Mouse (Mus musculus) midbrain, embryonic 11.5 days (tissue): ENCODE data around the gene Hist1h3i. TPM values are rescaled to one million over a fixed set of nuclear protein-coding genes. Genes with fewer than 3 reads are reported as not detected.
A peak's percentile ranks its signal among the peaks of the same experiment; 100 is the strongest.
"Not testable (repeated sequence)": the region's sequence is repeated elsewhere in the genome, so short reads cannot be mapped to it uniquely, and the experiment has no call there.

Source experiments
- ATAC-seq: fragments of 200-750 bp; cut with Nextera tagmentation; 2 replicates; pipeline ENCODE4 v1.8.0; 2017; ENCODE audit warnings: moderate TSS enrichment, moderate library complexity; ENCODE audit not compliant: low FRiP score
- DNase-seq: peaks from one replicate; pipeline ENCODE4 v3.0.0; 2015; ENCODE audit warnings: low spot score; ENCODE audit errors: missing footprints
- H3K27ac ChIP-seq: fragments of 300-500 bp; sonication (generic); 2 replicates; pipeline ENCODE4 v1.5.1; 2014; ENCODE audit warnings: low read depth, low read length
- H3K27me3 ChIP-seq: fragments of 300-500 bp; sonication (generic); 2 replicates; pipeline ENCODE4 v1.6.1; 2014; ENCODE audit warnings: mild to moderate bottlenecking, low read length, moderate library complexity, mixed read lengths; ENCODE audit not compliant: control insufficient read depth, insufficient read depth
- H3K36me3 ChIP-seq: fragments of 300-500 bp; sonication (generic); 2 replicates; pipeline ENCODE4 v1.6.1; 2014; ENCODE audit warnings: mild to moderate bottlenecking, low read length, moderate library complexity, mixed read lengths; ENCODE audit not compliant: control insufficient read depth, insufficient read depth
- H3K4me1 ChIP-seq: fragments of 300-500 bp; sonication (generic); 2 replicates; pipeline ENCODE4 v1.6.1; 2014; ENCODE audit warnings: low read length; ENCODE audit not compliant: control insufficient read depth, insufficient read depth
- H3K4me2 ChIP-seq: fragments of 300-500 bp; sonication (generic); 2 replicates; pipeline ENCODE4 v1.6.1; 2014; ENCODE audit warnings: mild to moderate bottlenecking, moderate library complexity
- H3K4me3 ChIP-seq: fragments of 300-500 bp; sonication (generic); 2 replicates; pipeline ENCODE4 v1.5.1; 2014; ENCODE audit warnings: low read depth, low read length
- H3K9ac ChIP-seq: fragments of 300-500 bp; sonication (generic); 2 replicates; pipeline ENCODE4 v1.6.1; 2014; ENCODE audit warnings: low read length
- H3K9me3 ChIP-seq: fragments of 300-500 bp; sonication (generic); 2 replicates; pipeline ENCODE4 v1.6.1; 2016; ENCODE audit warnings: low read length; ENCODE audit not compliant: control insufficient read depth
- WGBS: fragments of 180-500 bp; shearing (Covaris S2); extraction: QIAGEN DNeasy Blood & Tissue Kit; methylation state at CpG from one replicate; pipeline ENCODE4 v1.1.7; 2014; 5-methylcytosine and 5-hydroxymethylcytosine counted together
- polyA plus RNA-seq: library from polyadenylated mRNA; unstranded; fragments of >200 nt; fragmentation: Nextera tagmentation; extraction: Ambion mirVana; gene quantifications from 2 replicates; pipeline ENCODE4 v1.2.1, GENCODE M21; 2014

Gene Hist1h3i
- polyA plus RNA-seq: 289 and 304 TPM in 2 replicates

DNA sequence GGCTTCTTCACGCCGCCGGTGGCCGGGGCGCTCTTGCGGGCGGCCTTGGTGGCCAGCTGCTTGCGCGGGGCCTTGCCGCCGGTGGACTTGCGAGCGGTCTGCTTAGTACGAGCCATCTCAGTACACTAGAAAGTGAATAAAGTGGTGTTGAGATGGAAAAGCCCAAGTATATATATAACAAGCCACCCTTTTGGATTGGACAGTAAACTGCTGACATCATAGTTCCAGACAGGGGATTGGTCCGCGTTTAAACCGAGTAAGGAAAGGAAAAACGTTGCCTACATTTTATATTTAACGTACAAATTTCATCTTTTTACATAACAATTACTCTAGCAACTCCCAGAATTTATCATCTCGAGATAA, at the start of gene Hist1h3i:
Gene Hist1h3i, minus strand, starts transcription at position 116 of the 363 bp plus-strand sequence.
- Histone ChIP-seq H3K36me3 (no peaks in the 10 kb centered on the region), H3K4me1 (peaks cover 36% of the 10 kb centered on the region), H3K4me3 (peak within 1 kb of the TSS; percentile 38), H3K9me3 (no peaks in the 10 kb centered on the region), H3K27me3 (no peaks in the 10 kb centered on the region), H3K27ac (peak within 1 kb of the TSS; percentile 87), H3K9ac (peak within 1 kb of the TSS; percentile 77), H3K4me2 (peak within 1 kb of the TSS; percentile 57)
- WGBS: 1% methylated on average over 13 of the region's 20 CpGs
- ATAC-seq (peak; percentile 71), DNase-seq (peak; percentile 96)

DNA sequence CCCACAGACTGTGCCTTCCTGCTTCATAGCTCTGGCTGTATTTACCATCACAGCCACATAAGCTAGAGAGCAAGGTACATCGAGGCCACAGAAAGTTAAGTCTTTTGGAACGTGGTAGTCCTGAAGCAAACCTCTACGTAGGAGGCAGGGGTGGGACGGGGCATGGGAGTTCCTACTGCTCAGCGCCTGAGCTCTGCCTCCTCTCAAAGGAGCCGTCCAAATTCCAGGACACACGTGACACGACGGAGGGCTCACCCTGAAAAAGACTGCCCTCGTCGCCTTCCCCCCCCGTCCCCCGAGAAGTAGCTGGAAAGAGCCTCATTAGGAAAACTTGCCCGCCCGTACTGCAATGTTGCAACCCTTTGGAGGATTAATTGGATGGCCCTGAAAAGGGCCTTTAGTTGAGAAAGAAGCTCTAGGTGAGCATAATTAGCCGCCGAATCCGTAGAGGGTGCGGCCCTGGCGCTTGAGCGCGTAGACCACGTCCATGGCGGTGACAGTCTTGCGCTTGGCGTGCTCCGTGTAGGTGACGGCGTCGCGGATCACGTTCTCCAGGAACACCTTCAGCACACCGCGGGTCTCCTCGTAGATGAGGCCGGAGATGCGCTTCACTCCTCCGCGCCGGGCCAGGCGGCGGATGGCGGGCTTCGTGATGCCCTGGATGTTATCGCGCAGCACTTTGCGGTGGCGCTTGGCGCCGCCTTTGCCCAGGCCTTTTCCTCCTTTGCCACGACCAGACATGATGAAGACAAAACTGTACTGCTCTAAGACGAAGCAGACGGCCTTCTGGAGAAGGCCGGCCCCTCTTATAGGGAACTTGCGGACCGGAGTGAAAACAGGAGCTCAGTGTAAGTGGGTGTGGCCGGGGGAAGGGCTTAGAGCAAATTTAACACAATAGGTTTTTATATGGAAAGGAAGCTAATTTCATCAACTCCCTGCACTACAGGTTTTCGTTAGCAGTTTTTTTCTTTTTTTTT, 48.5 kb upstream of the Hist1h3i start, which contains the start of gene Hist1h4n:
Gene Hist1h4n, minus strand, starts transcription at position 779 of the 977 bp plus-strand sequence.
- not testable (repeated sequence) for H3K4me1 ChIP-seq, DNase-seq, H3K9me3 ChIP-seq, H3K9ac ChIP-seq, H3K27me3 ChIP-seq, H3K27ac ChIP-seq, H3K4me3 ChIP-seq, H3K36me3 ChIP-seq
- ATAC-seq: peak; percentile 80
- 0 out of 2 replicates have a peak within 1 kb of the TSS, but pooled peaks have one; percentile 24 for H3K4me2 ChIP-seq
- WGBS: 0% methylated on average over 17 of the region's 58 CpGs

DNA sequence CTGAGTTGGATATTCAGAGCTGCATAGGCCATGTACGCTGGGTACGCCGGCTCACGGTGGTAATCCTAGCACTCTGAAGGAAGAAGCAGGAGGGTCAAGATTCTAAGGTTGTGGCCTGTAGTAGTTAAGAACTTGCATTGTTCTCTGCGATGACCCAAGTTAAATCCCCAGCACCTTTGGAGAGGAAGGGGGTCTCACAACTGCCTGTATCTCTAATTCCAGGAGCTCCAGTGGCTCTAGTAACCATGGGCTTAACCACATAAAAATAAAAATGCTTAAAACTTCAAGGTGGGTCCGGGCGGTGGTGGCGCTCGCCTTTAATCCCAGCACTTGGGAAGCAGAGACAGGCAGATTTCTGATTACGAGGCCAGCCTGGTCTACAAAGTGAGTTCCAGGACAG, 47.2 kb upstream of the Hist1h3i start:
- DNase-seq (no peak), ATAC-seq (no peak)
- no peaks in the 10 kb centered on the region for H3K27me3 ChIP-seq
- H3K4me3 ChIP-seq: no peak overlapping the region
- no peak overlapping the region for H3K4me2 ChIP-seq
- H3K4me1 ChIP-seq: no peaks in the 10 kb centered on the region
- H3K9ac ChIP-seq: no peak overlapping the region
- 87% methylated on average over 10 of the region's 10 CpGs for WGBS
- no peaks in the 10 kb centered on the region for H3K9me3 ChIP-seq
- H3K27ac ChIP-seq: no peak overlapping the region
- H3K36me3 ChIP-seq: no peaks in the 10 kb centered on the region

DNA sequence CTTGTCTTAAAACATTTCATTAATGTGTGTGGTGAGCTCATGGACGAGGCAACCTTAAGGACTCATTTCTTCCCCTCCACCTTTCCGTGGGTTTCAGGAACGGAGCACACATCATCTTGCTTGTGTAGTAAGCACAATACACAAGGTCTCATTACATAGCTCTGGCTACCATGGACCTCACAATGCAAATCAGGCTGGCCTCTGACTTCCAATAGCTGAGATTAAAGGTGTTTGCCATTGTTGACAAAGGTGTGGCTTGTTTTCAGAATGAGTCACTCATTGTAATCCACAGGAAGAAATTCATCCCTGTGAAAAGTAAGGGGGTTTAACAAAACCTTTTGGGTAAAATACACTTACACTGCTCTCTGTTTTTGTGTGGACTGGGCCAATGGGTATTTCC, 45.3 kb upstream of the Hist1h3i start:
- no peak overlapping the region for H3K27ac ChIP-seq
- H3K9me3 ChIP-seq: no peaks in the 10 kb centered on the region
- H3K36me3 ChIP-seq: no peaks in the 10 kb centered on the region
- H3K4me3 ChIP-seq: no peak overlapping the region
- DNase-seq: no peak
- no peak overlapping the region for H3K9ac ChIP-seq
- no peak for ATAC-seq
- H3K4me2 ChIP-seq: no peak overlapping the region
- 84% methylated on average over 3 of the region's 3 CpGs for WGBS
- no peaks in the 10 kb centered on the region for H3K27me3 ChIP-seq
- H3K4me1 ChIP-seq: no peaks in the 10 kb centered on the region

DNA sequence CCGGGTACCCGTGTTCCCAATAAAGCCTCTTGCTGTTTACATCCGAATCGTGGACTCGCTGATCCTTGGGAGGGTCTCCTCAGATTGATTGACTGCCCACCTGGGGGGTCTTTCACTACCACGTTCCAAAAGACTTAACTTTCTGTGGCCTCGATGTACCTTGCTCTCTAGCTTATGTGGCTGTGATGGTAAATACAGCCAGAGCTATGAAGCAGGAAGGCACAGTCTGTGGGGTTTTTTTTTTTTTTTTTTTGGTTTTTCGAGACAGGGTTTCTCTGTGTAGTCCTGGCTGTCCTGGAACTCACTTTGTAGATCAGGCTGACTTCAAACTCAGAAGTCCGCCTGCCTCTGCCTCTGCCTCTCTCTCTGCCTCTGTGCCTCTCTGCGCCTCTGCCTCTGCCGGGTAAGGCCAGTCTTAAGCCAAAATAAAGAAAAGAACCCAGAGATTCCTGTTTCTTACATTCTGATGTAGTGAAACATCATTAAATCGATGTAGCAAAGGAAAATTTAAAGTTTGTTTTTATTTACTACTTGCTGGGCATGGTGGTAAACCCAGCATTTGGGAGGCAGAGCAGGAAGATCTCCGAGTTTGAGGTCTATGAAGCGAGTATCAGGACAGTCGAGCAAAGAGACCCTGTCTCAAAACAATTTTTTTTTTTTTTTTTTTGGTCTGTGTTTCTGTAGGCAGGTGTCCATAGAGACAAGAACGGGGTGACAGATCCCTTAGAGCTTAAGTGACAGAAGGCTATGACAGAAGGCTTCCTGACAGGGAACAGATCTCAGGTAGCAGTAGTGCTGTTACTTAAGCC, 37.1 kb upstream of the Hist1h3i start:
- DNase-seq, H3K27ac ChIP-seq, H3K27me3 ChIP-seq, H3K4me2 ChIP-seq, H3K9ac ChIP-seq, ATAC-seq, H3K4me3 ChIP-seq, H3K4me1 ChIP-seq, H3K36me3 ChIP-seq, H3K9me3 ChIP-seq: not testable (repeated sequence)
- WGBS: 76% methylated on average over 6 of the region's 16 CpGs

DNA sequence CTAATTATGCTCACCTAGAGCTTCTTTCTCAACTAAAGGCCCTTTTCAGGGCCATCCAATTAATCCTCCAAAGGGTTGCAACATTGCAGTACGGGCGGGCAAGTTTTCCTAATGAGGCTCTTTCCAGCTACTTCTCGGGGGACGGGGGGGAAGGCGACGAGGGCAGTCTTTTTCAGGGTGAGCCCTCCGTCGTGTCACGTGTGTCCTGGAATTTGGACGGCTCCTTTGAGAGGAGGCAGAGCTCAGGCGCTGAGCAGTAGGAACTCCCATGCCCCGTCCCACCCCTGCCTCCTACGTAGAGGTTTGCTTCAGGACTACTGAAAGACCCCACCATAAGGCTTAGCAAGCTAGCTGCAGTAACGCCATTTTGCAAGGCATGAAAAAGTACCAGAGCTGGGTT, 28.9 kb upstream of the Hist1h3i start:
- not testable (repeated sequence) for H3K27me3 ChIP-seq, H3K4me1 ChIP-seq, DNase-seq, H3K4me3 ChIP-seq, H3K27ac ChIP-seq, H3K9me3 ChIP-seq, H3K4me2 ChIP-seq, H3K36me3 ChIP-seq, H3K9ac ChIP-seq
- WGBS: 0% methylated on average over 10 of the region's 14 CpGs
- peak; percentile 68 for ATAC-seq

DNA sequence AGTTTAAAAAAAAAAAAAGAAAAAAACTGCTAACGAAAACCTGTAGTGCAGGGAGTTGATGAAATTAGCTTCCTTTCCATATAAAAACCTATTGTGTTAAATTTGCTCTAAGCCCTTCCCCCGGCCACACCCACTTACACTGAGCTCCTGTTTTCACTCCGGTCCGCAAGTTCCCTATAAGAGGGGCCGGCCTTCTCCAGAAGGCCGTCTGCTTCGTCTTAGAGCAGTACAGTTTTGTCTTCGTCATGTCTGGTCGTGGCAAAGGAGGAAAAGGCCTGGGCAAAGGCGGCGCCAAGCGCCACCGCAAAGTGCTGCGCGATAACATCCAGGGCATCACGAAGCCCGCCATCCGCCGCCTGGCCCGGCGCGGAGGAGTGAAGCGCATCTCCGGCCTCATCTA, 28.4 kb upstream of the Hist1h3i start, which contains the start of gene Hist1h4m:
Gene Hist1h4m, plus strand, starts transcription at position 208 of the 400 bp plus-strand sequence.
- not testable (repeated sequence) for DNase-seq, H3K9me3 ChIP-seq, H3K27me3 ChIP-seq, H3K27ac ChIP-seq, H3K36me3 ChIP-seq, H3K9ac ChIP-seq, H3K4me1 ChIP-seq, H3K4me3 ChIP-seq, H3K4me2 ChIP-seq
- no CpG with 5 or more reads among the region's 24 CpGs for WGBS
- peak; percentile 60 for ATAC-seq

DNA sequence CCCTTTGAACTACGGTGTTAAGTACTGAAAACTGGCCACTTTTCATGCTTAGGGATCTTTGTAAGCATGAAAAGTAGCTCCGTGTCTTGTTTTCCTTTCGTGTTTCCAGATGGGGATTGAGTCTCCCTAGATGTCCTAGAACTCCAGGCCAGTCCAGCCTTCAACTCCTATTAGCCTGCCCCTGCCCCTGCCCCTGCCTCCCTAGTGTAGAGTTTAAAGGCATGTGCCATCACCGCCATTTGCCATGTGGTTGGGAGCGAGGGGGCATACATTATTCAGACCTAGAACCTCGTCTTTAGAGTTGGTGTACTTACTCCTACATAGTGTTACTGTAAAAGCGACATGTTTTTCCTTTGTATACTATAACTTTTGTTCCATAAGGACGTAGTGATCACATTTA, 27.9 kb upstream of the Hist1h3i start:
- not testable (repeated sequence) for H3K4me1 ChIP-seq, DNase-seq, H3K4me3 ChIP-seq, H3K9ac ChIP-seq, H3K36me3 ChIP-seq, H3K27me3 ChIP-seq, H3K4me2 ChIP-seq, H3K27ac ChIP-seq, H3K9me3 ChIP-seq
- WGBS: no CpG with 5 or more reads among the region's 8 CpGs
- ATAC-seq: peak; percentile 55

DNA sequence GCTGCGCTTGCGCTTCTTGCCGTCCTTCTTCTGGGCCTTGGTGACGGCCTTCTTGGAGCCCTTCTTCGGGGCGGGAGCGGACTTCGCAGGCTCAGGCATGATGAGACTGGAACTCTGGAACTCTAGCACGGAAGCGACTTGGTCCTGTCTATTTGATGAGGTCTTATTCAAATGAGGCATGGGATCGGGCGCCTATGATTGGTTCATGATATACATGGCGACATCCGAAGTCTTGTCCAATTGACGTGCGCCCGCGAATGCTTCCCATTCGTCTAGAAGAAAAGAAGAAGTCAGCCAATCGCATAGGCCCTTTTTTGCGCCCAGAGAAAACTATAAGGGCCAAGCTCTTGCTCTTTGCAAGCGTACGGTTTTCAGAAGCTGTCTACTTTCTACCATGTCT, 26.9 kb upstream of the Hist1h3i start, which contains the start of the genes Hist1h2bq and Hist1h2ao:
Gene Hist1h2bq, minus strand, starts transcription at position 125 of the 400 bp plus-strand sequence.
Gene Hist1h2ao, plus strand, starts transcription at position 393 of the 400 bp plus-strand sequence.
- not testable (repeated sequence) for H3K4me2 ChIP-seq, H3K36me3 ChIP-seq, H3K9me3 ChIP-seq, H3K4me1 ChIP-seq, DNase-seq, H3K27ac ChIP-seq, H3K4me3 ChIP-seq, H3K27me3 ChIP-seq, H3K9ac ChIP-seq
- peak; percentile 97 for ATAC-seq
- WGBS: no CpG with 5 or more reads among the region's 23 CpGs
